Mouse (Mus musculus): ENCODE results near the gene Fnbp1l.

Fnbp1l gene

GRCm38 (mm10) chr3:122494764-122495163 is 124.8 kb downstream of the Fnbp1l start:
- no peak for DNase-seq (ENCODE audit: low read depth, low spot score)

GRCm38 (mm10) chr3:122492872-122493615 is 126.5 kb downstream of the Fnbp1l start:
- no peak for DNase-seq (ENCODE audit: low read depth, low spot score)

GRCm38 (mm10) chr3:122492006-122492405 is 127.5 kb downstream of the Fnbp1l start:
- no peak for DNase-seq (ENCODE audit: low read depth, low spot score)

- DNase-seq (ENCODE audit: low read depth, low spot score): no peak
These were observed 128.9 kb downstream of the Fnbp1l start for GRCm38 (mm10) chr3:122490574-122490973.

Measured in brain, embryonic 18.5 days (tissue).